Mouse (Mus musculus) ES-Bruce4 (cell line): ENCODE results near the gene Ank2.

Experiments
- CTCF ChIP-seq: IDR thresholded peaks from one replicate; pipeline ENCODE4 v1.8.1; 2011; ENCODE audit warnings: low read depth, low read length
- EP300 ChIP-seq: IDR thresholded peaks from 2 replicates; pipeline ENCODE4 v1.6.1; 2011; ENCODE audit warnings: low read depth, low read length; ENCODE audit not compliant: insufficient read depth

DNA sequence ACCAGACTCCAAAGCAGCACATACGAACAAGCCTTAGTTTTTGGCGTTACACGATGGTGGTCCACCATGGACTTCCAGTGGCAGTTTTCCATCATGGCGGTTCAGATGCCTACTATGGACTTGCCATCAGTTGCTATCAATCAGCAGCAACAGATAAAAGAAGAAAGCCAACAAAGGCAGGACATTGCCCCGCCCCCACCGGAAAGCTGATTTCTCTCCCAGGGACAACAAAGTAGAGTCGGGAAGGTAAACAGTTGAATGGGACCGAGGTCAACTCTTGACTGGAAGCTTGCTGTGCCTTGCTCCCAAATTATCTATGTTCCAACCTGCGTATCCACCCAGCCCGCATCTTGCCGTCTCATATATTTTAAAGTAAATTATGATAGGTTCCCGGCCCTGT is 328.9 kb downstream of the Ank2 start:
- no peak for TF ChIP-seq CTCF
- TF ChIP-seq EP300, result no peak
